Mouse (Mus musculus) spleen, adult 2 months (tissue): ENCODE measurements at regions not wholly inside any gene's neighbourhood (a gene's known extent, or its start where the extent isn't known, plus 50 kb on each side); places are given as distances from the start of the nearest gene placed in this dataset.

Experiments used
- CTCF ChIP-seq: fragments of 200-500 bp; IDR thresholded peaks from 2 replicates; pipeline ENCODE4 v1.5.1; 2011; ENCODE audit warnings: mild to moderate bottlenecking, inconsistent platforms; ENCODE audit not compliant: insufficient read depth, insufficient read length, insufficient replicate concordance; ENCODE audit errors: extremely low read depth
- POLR2A ChIP-seq: fragments of 200-500 bp; IDR thresholded peaks from 2 replicates; pipeline ENCODE4 v1.6.1; 2011; ENCODE audit warnings: low read depth, low read length, inconsistent platforms

GRCm38 (mm10) chr4:30904966-30905365 is 1058.9 kb upstream of the Map3k7 start:
- TF ChIP-seq CTCF (no peak), POLR2A (no peak)
